Mouse (Mus musculus) brain, embryonic 14.5 days (tissue): ENCODE results near the gene Slc25a45.

Experiments
- CTCF ChIP-seq: fragments of 200-500 bp; IDR thresholded peaks from 2 replicates; pipeline ENCODE4 v1.5.1; 2012; ENCODE audit warnings: inconsistent platforms, mild to moderate bottlenecking, moderate library complexity, borderline replicate concordance; ENCODE audit not compliant: insufficient read depth, insufficient read length; ENCODE audit errors: extremely low read depth
- POLR2A ChIP-seq: fragments of 200-500 bp; IDR thresholded peaks from 2 replicates; pipeline ENCODE4 v1.6.1; 2012; ENCODE audit warnings: mild to moderate bottlenecking, inconsistent platforms, borderline replicate concordance; ENCODE audit not compliant: poor library complexity, insufficient read depth, insufficient read length, severe bottlenecking; ENCODE audit errors: extremely low read depth

DNA sequence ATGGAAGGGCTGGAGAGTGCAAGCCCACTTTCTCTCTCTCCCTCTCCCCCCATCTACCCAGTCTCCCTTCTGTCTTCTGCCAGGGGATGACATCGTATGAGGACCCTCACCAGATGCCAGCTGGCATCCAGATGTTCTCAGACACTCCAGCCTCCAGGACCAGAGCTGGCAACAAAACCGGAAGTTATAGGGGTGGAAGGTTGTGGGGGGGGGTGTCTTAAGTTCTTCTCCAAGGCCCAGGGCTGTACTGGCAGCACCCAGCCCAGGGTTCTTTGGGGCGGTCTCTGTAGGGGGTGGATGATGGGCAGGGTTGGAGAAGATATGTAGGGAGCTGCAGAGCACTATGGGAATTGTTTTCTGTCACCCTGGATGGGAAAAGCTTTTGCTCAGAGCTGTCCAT lies 50.9 kb downstream of the Slc25a45 start:
- no peak for TF ChIP-seq POLR2A
- TF ChIP-seq CTCF: no peak
